Mouse (Mus musculus) heart, postnatal 0 days (tissue): ENCODE measurements around the gene Tmem116. TPM values are rescaled to one million over a fixed set of nuclear protein-coding genes. Genes with fewer than 3 reads are reported as not detected.

ENCODE experiments used
- ATAC-seq: fragments of 200-750 bp; cut with Nextera tagmentation; 2 replicates; pipeline ENCODE4 v1.8.0; 2017; ENCODE audit warnings: low read depth, moderate number of reproducible peaks, moderate library complexity; ENCODE audit not compliant: insufficient read depth
- DNase-seq: peaks from one replicate; pipeline ENCODE4 v3.0.0-alpha.2; 2016; ENCODE audit warnings: low spot score
- H3K27ac ChIP-seq: fragments of 300-500 bp; sonication (generic); 2 replicates; pipeline ENCODE4 v1.5.1; 2014; ENCODE audit warnings: low read depth, mild to moderate bottlenecking
- H3K27me3 ChIP-seq: fragments of 300-500 bp; sonication (generic); 2 replicates; pipeline ENCODE4 v1.6.1; 2014; ENCODE audit warnings: low read length, mixed read lengths; ENCODE audit not compliant: control insufficient read depth, insufficient read depth
- H3K36me3 ChIP-seq: fragments of 300-500 bp; sonication (generic); replicated peaks from 2 replicates; pipeline ENCODE4 v1.6.1; 2014; ENCODE audit warnings: low read length, mixed read lengths; ENCODE audit not compliant: control insufficient read depth, insufficient read depth
- H3K4me1 ChIP-seq: fragments of 300-500 bp; sonication (generic); 2 replicates; pipeline ENCODE4 v1.6.1; 2014; ENCODE audit warnings: antibody characterized with exemption; ENCODE audit not compliant: control insufficient read depth, insufficient read depth
- H3K4me2 ChIP-seq: fragments of 300-500 bp; sonication (generic); 2 replicates; pipeline ENCODE4 v1.6.1; 2014; ENCODE audit warnings: low read depth, mild to moderate bottlenecking, low read length, moderate library complexity
- H3K4me3 ChIP-seq: fragments of 300-500 bp; sonication (generic); 2 replicates; pipeline ENCODE4 v1.5.1; 2014; ENCODE audit warnings: low read depth, low read length
- H3K9ac ChIP-seq: fragments of 300-500 bp; sonication (generic); replicated peaks from 2 replicates; pipeline ENCODE4 v1.6.1; 2014; ENCODE audit warnings: low read depth, low read length, mixed read lengths
- H3K9me3 ChIP-seq: fragments of 300-500 bp; sonication (generic); replicated peaks from 2 replicates; pipeline ENCODE4 v1.6.1; 2016; ENCODE audit warnings: low read length; ENCODE audit not compliant: control insufficient read depth
- CTCF ChIP-seq: IDR thresholded peaks from 2 replicates; pipeline ENCODE4 v1.5.1; 2016; ENCODE audit warnings: antibody characterized with exemption, control low read depth, low read depth
- EP300 ChIP-seq: IDR thresholded peaks from 2 replicates; pipeline ENCODE4 v1.6.1; 2016; ENCODE audit warnings: antibody characterized with exemption, low read depth
- WGBS: fragments of 180-500 bp; shearing (Covaris S2); extraction: QIAGEN DNeasy Blood & Tissue Kit; methylation state at CpG from one replicate; pipeline ENCODE4 v1.1.7; 2014; 5-methylcytosine and 5-hydroxymethylcytosine counted together
- polyA plus RNA-seq: library from polyadenylated mRNA; unstranded; fragments of >200 nt; fragmentation: Nextera tagmentation; extraction: Ambion mirVana; gene quantifications from 2 replicates; pipeline ENCODE4 v1.2.1, GENCODE M21; 2015
- total RNA-seq: library from RNA; depleted of rRNA; stranded (reverse); fragments of >200 nt; gene quantifications from 2 replicates; pipeline ENCODE4 v1.2.3, GENCODE M21; 2014; ENCODE audit warnings: low replicate concordance; rRNA removed

The Tmem116 gene
- 6.5 and 11.5 TPM in 2 replicates for total RNA-seq
- polyA plus RNA-seq, result 7.0 and 7.5 TPM in 2 replicates

DNA sequence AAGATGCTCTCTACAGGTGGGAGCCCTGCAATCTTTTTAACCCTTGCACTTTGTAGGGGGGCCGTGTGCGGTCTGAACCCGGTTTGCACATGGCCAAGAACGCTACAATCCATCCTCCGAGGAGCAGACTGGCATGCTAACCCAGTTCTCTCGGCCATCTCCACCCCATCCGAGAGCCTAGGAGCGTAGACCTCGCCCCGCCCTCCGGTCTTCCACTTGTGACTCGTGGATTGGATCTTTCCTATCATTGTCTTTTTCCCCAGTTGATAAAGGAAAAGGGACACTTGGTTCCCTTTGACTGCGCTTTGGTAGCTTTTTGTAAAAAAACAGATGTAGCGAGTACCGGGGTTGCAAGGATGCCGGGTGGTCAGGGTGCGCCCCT lies at the start of gene Tmem116:
TSS of gene Tmem116 (plus strand) at position 250 of the 382 bp plus-strand sequence.
- H3K4me3 ChIP-seq, result peak within 1 kb of the TSS; percentile 73
- no peaks in the 10 kb centered on the region for H3K27me3 ChIP-seq
- H3K9me3 ChIP-seq, result no peaks in the 10 kb centered on the region
- under 1% methylated on average over 17 of the region's 17 CpGs for WGBS
- peak within 1 kb of the TSS; percentile 94 for H3K4me2 ChIP-seq
- H3K27ac ChIP-seq, result peak within 1 kb of the TSS; percentile 99
- 0 out of 2 replicates have a peak, but pooled peaks have one; percentile 11 for ATAC-seq
- TF ChIP-seq EP300 (no peak), CTCF (no peak)
- peak within 1 kb of the TSS; percentile 86 for H3K9ac ChIP-seq
- peak; percentile 17 for DNase-seq
- H3K4me1 ChIP-seq, result peaks cover 30% of the 10 kb centered on the region
- H3K36me3 ChIP-seq, result peaks cover 27% of the 10 kb centered on the region

DNA sequence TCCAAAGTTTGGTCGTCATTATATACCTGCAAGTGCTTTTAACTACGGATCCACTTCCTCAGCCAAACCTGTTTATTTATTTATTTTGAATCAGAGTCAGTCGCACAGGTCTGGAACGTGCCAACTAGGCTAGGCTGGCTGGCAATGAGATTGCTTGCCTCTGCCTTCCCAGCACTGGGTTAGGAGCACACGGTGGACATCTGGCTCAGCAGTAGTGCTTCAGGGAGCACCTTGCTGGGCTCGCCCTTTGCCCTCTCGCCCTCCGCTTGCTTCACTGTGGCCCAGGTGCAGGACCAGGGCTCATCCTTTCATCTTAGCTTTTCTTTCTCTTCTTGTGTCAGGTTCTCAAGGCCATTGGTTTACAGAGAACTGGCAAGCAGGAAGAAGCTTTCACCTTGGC lies 43.8 kb upstream of the Tmem116 start:
- ATAC-seq, result no peak
- H3K4me3 ChIP-seq, result no peak overlapping the region
- no peak for DNase-seq
- H3K9me3 ChIP-seq, result no peaks in the 10 kb centered on the region
- 0 out of 2 replicates have a peak, but pooled peaks cover 4% of the 10 kb centered on the region for H3K4me1 ChIP-seq
- H3K4me2 ChIP-seq, result no peak overlapping the region
- TF ChIP-seq CTCF (no peak), EP300 (no peak)
- no peaks in the 10 kb centered on the region for H3K27me3 ChIP-seq
- H3K9ac ChIP-seq, result no peak overlapping the region
- WGBS, result 88% methylated on average over 8 of the region's 8 CpGs
- H3K36me3 ChIP-seq, result peaks cover 52% of the 10 kb centered on the region
- H3K27ac ChIP-seq, result no peak overlapping the region

DNA sequence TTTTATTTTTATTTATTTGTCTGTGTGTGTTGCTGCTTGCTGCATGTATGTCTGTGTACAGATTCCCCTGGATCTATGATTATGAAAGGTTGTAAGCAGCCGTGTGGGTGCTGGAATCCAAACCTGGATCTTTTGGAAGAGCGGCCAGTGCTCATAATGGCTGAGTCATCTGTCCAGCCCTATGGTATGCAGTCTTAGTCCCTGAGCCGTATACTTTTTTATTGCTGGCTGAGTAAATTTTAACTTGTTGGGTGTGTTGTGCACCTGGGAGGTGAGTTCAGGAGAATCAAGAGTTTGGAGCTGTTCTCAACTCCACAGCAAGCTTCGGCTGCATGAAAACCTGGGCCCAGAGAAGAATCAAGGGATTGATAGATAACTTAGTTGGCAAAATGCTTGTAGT lies 40.7 kb upstream of the Tmem116 start:
- no peak overlapping the region for H3K4me3 ChIP-seq
- TF ChIP-seq EP300, result no peak
- no peak for TF ChIP-seq CTCF
- no peaks in the 10 kb centered on the region for H3K4me1 ChIP-seq
- H3K9ac ChIP-seq, result no peak overlapping the region
- H3K4me2 ChIP-seq, result no peak overlapping the region
- 87% methylated on average over 4 of the region's 4 CpGs for WGBS
- H3K27ac ChIP-seq, result no peak overlapping the region
- no peaks in the 10 kb centered on the region for H3K9me3 ChIP-seq
- no peak for ATAC-seq
- H3K27me3 ChIP-seq, result no peaks in the 10 kb centered on the region
- DNase-seq, result no peak
- H3K36me3 ChIP-seq, result peaks cover 82% of the 10 kb centered on the region

DNA sequence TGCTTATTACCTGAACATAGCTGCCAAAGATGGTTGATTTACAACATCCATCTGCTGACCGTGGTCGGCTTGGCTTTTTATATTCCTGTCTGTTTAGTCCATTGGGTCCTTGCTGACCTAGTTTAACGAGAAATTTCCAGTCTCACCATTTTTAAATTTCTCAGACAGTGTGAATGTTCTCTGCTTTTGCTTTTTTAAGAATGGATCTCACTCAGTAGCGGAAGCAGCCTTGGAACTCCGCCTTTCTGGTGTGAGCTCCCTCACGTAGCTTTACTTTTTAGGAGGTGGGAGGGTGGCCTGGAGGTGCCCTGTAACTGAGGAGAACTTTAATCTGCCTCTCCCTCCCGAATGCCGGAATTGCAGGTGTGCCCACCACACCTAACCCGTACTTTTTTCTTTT lies 31.0 kb upstream of the Tmem116 start:
- Histone ChIP-seq H3K9me3 (no peaks in the 10 kb centered on the region), H3K4me2 (no peak overlapping the region), H3K9ac (no peak overlapping the region), H3K4me1 (no peaks in the 10 kb centered on the region), H3K36me3 (peaks cover 98% of the 10 kb centered on the region), H3K27me3 (no peaks in the 10 kb centered on the region), H3K27ac (no peak overlapping the region), H3K4me3 (no peak overlapping the region)
- no peak for TF ChIP-seq EP300
- no peak for TF ChIP-seq CTCF
- WGBS, result 92% methylated on average over 9 of the region's 9 CpGs
- DNase-seq (no peak), ATAC-seq (no peak)

DNA sequence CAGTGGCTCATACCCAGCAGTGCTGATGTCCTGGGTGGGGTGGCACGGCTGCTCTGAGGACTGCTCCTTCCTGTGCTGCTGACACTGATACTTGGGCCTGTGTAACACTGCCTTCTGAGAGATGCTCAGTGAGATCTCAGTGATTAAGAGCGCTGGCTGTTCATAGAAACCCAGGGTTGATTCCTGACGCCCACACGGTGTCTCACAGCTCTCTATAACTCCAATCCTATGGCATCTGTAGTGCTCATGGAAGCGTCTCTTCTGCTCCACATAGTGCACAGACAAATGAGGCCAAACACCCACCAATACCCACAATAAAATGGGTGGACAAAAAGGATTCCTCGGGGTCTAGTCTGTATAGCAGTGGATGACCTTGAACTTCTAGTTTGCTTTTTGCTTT lies 28.9 kb upstream of the Tmem116 start:
- ATAC-seq (no peak), DNase-seq (no peak)
- H3K36me3 ChIP-seq, result peaks cover 98% of the 10 kb centered on the region
- no peak for TF ChIP-seq EP300
- TF ChIP-seq CTCF, result no peak
- no peak overlapping the region for H3K4me3 ChIP-seq
- H3K9me3 ChIP-seq, result no peaks in the 10 kb centered on the region
- no peak overlapping the region for H3K27ac ChIP-seq
- no peak overlapping the region for H3K9ac ChIP-seq
- no peaks in the 10 kb centered on the region for H3K27me3 ChIP-seq
- no peaks in the 10 kb centered on the region for H3K4me1 ChIP-seq
- 88% methylated on average over 6 of the region's 6 CpGs for WGBS
- H3K4me2 ChIP-seq, result no peak overlapping the region

DNA sequence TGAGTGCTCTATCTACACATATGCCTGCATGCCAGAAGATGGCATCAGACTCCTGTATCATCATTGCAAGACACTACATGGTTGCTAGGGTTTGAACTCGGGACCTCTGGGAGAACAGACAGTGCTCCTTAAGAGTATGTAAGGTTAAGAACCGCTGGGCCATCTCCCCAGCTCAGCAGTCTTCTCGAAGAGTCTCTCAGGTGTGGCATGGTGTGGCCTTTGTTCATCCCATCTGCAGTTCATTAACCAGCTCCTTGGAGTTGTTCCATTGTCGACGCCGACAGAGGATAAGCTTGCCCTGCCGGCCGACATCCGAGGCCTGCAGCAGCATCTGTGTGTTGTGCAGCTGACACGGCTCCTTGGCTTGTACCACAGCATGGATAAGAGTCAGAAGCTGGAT lies 28.4 kb upstream of the Tmem116 start:
- no peak for DNase-seq
- no peak overlapping the region for H3K27ac ChIP-seq
- H3K9ac ChIP-seq, result no peak overlapping the region
- peaks cover 98% of the 10 kb centered on the region for H3K36me3 ChIP-seq
- H3K4me1 ChIP-seq, result no peaks in the 10 kb centered on the region
- 82% methylated on average over 10 of the region's 10 CpGs for WGBS
- no peaks in the 10 kb centered on the region for H3K9me3 ChIP-seq
- H3K4me2 ChIP-seq, result no peak overlapping the region
- no peak for TF ChIP-seq EP300
- no peak for TF ChIP-seq CTCF
- no peak for ATAC-seq
- no peaks in the 10 kb centered on the region for H3K27me3 ChIP-seq
- H3K4me3 ChIP-seq, result no peak overlapping the region
